Mouse (Mus musculus) stomach, embryonic 15.5 days (tissue): Measurements from ENCODE around the gene Wwox. TPM values are rescaled to one million over a fixed set of nuclear protein-coding genes. Genes with fewer than 3 reads are reported as not detected.

ENCODE experiments used
- ATAC-seq: fragments of 200-750 bp; cut with Nextera tagmentation; 2 replicates; pipeline ENCODE4 v1.8.0; 2017; ENCODE audit warnings: low read depth, moderate number of reproducible peaks, moderate TSS enrichment; ENCODE audit not compliant: insufficient read depth, low FRiP score
- H3K27ac ChIP-seq: fragments of 300-500 bp; sonication (generic); 2 replicates; pipeline ENCODE4 v1.5.1; 2015; ENCODE audit warnings: mild to moderate bottlenecking, inconsistent platforms
- H3K27me3 ChIP-seq: fragments of 300-500 bp; sonication (generic); replicated peaks from 2 replicates; pipeline ENCODE4 v1.6.1; 2015; ENCODE audit warnings: inconsistent platforms
- H3K36me3 ChIP-seq: fragments of 300-500 bp; sonication (generic); 2 replicates; pipeline ENCODE4 v1.6.1; 2015; ENCODE audit warnings: inconsistent platforms
- H3K4me1 ChIP-seq: fragments of 300-500 bp; sonication (generic); 2 replicates; pipeline ENCODE4 v1.6.1; 2015; ENCODE audit warnings: inconsistent platforms
- H3K4me2 ChIP-seq: fragments of 300-500 bp; sonication (generic); 2 replicates; pipeline ENCODE4 v1.6.1; 2015; ENCODE audit warnings: mild to moderate bottlenecking, inconsistent platforms
- H3K4me3 ChIP-seq: fragments of 300-500 bp; sonication (generic); replicated peaks from 2 replicates; pipeline ENCODE4 v1.5.1; 2015; ENCODE audit warnings: inconsistent platforms
- H3K9ac ChIP-seq: fragments of 300-500 bp; sonication (generic); 2 replicates; pipeline ENCODE4 v1.6.1; 2015; ENCODE audit warnings: inconsistent platforms
- H3K9me3 ChIP-seq: fragments of 300-500 bp; sonication (generic); 2 replicates; pipeline ENCODE4 v1.6.1; 2016; ENCODE audit warnings: inconsistent platforms
- WGBS: fragments of 180-500 bp; shearing (Covaris S2); methylation state at CpG from one replicate; pipeline ENCODE4 v1.1.7; 2015; 5-methylcytosine and 5-hydroxymethylcytosine counted together
- polyA plus RNA-seq: library from polyadenylated mRNA; unstranded; fragments of >200 nt; fragmentation: Nextera tagmentation; extraction: Ambion mirVana; gene quantifications from 2 replicates; pipeline ENCODE4 v1.2.1, GENCODE M21; 2015

Wwox gene
- polyA plus RNA-seq, 1 experiment from 2014 or later, result 12.2 TPM

DNA sequence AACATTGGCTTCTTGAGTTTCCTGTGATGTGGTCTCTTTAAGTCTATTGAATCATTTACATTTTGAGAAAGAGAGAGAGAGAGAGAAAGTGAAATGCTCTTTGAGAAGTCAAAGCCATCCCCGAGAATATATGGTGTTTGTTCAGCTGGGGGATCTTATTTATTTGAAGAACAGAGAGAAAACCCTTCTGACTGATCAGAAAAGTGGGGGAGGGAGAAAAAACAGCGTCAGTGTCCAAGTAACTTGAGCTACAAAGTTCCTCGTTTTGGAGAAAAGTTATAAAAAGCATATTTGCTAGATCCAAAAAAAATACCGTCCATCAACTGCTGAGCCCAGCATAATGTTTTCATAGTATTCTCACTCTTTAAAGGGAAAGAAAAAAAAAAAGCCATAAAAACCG lies 283.2 kb downstream of the Wwox start:
- H3K9ac ChIP-seq, result no peak overlapping the region
- no peaks in the 10 kb centered on the region for H3K9me3 ChIP-seq
- H3K4me3 ChIP-seq, result no peak overlapping the region
- ATAC-seq, result no peak
- no peaks in the 10 kb centered on the region for H3K4me1 ChIP-seq
- H3K27ac ChIP-seq, result no peak overlapping the region
- no peaks in the 10 kb centered on the region for H3K27me3 ChIP-seq
- no peak overlapping the region for H3K4me2 ChIP-seq
- WGBS, result 38% methylated on average over 5 of the region's 5 CpGs
- no peaks in the 10 kb centered on the region for H3K36me3 ChIP-seq

DNA sequence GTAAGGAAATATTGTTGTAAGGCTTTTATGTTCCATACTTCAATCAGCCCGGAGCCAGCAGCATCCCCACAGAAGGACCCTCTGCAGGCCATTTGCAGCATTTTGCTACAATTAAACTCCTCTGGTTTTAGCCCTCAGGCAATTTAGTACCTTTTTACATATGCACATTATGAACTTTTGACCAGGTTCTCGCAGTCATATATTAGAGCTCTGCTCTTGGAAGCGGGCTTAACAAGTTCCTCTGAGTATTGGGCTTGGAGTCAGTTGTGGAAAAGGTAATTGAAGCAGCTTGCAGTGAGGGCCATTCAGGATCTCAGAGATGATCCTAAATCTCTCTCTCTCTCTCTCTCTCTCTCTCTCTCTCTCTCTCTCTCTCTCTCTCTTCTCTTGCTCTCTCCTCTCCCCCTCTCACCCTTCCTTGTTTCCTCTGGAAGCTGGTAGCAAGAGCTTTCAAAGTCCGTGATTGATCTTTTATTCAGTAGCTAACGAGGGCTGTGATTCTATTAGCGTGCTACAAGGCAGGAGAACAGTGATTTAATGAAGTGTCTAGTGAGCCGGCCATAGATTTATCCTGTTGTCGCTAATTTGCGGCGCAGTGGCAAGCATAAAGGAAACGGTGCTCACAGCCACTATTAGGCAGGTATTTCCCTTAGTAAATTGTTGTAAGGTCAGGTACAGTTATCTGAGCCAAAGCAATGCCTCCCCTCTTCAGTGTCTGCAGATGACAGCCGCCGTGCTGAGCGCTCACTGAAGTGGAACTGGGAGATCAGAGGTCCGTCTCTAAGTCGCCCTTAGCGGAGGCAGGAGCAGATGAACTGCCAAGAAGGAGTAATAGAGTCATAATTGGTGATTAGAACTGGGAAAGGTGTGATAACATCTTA lies 292.0 kb downstream of the Wwox start:
- Histone ChIP-seq H3K4me1 (no peaks in the 10 kb centered on the region), H3K4me3 (no peak overlapping the region), H3K9me3 (no peaks in the 10 kb centered on the region), H3K36me3 (no peaks in the 10 kb centered on the region), H3K9ac (no peak overlapping the region), H3K27ac (no peak overlapping the region), H3K27me3 (no peaks in the 10 kb centered on the region), H3K4me2 (no peak overlapping the region)
- WGBS, result 53% methylated on average over 17 of the region's 17 CpGs
- no peak for ATAC-seq

DNA sequence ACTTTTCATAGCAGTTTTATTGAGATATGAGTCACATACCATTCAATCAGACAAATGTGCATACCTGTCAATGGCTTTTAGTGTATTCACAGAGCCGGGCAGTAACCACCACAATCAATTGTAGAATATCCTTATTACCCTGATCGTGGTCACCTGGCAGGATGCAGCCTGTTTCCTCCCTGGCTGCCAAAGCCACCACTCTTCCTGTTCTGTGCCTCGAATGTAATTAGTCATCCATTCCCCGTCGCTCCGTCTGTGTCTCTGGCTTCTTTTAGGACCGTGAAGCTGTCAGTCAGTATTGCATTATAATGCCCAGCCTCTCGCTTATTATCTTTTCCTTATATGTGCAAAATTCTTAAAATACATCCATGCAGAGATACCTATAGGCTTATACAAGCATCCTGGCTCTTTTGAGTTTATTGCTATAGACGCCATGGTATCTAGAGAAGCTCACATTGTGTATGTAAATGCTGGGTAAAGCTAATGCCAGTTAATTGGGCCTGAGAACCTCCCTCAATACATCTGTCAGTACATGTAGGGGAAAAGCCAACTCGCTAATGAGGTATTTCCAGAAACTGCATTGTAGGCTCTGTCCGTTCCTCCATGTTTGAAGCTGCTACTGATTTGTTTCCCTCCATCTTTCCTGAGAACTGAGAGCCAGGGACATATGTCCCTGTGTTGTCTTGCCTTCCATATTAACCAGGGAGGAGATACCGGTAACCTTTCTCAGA lies 303.9 kb downstream of the Wwox start:
- Histone ChIP-seq H3K27ac (no peak overlapping the region), H3K4me3 (no peak overlapping the region), H3K27me3 (no peaks in the 10 kb centered on the region), H3K36me3 (peaks cover 1% of the 10 kb centered on the region; the same call in 1 of the 2 replicates), H3K9me3 (no peaks in the 10 kb centered on the region), H3K4me2 (no peak overlapping the region), H3K4me1 (no peaks in the 10 kb centered on the region), H3K9ac (no peak overlapping the region)
- no peak for ATAC-seq
- WGBS, result 67% methylated on average over 12 of the region's 12 CpGs

DNA sequence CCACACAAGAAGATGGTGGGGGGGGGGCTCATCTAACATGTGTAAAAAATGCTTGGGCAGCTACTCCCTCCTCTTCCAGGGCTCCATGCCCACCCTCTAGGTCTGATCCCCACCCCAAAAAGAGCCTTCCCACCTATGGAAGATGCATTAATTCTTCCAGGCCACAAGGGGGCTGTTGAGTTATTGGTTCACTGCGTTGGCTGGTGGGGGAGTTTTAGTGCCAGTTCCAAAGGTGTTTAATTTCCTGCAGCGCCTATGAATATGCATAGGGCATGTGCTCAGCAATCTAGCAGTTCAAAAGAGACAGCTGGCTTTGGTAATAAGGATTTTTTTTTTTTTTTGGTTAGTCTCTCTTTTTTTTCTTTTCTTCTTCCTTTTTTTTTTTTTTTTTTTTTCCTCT lies 306.9 kb downstream of the Wwox start:
- Histone ChIP-seq H3K9ac (no peak overlapping the region), H3K4me3 (no peak overlapping the region), H3K9me3 (no peaks in the 10 kb centered on the region), H3K27ac (no peak overlapping the region), H3K27me3 (no peaks in the 10 kb centered on the region), H3K4me1 (peaks cover 3% of the 10 kb centered on the region; the same call in 1 of the 2 replicates), H3K36me3 (no peaks in the 10 kb centered on the region), H3K4me2 (no peak overlapping the region)
- WGBS, result 70% methylated on average over 2 of the region's 2 CpGs
- ATAC-seq, result no peak

DNA sequence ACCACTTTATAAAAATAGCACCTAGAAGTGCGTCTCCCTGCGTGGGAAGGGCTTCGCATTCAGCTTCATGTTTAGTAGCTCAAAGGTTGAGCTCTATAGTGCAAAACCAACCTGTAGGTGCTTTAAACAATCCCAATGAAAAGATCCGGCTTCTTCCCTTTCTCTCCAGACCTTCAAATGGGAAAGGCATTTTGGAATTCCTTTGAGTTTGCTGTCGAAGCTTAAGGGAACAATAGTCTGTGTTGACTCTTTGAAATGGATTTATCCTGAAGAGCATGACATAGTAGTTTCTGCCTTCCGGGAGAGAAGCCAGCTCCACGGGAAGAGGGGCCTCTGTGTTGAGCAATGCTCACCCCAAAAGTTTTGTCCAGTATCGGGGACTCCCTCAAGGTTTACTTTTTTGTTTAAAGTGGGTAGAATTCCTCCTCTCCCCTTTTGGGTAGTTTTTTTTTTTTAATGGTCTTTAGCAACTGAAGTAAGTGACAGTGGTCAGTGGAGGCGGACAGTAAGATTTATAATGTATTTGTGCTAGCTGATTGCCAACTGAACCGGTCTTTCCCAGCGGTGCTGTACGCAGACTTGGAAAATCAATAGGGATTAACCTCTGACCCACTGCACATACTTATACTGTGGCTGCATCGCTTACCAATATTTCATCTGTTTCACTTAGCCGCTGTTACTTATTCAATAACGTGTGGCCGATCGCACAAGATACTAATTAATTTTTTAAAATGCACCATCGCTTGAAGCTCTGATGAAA lies 312.1 kb downstream of the Wwox start:
- no peak for ATAC-seq
- H3K4me2 ChIP-seq, result no peak overlapping the region
- no peaks in the 10 kb centered on the region for H3K27me3 ChIP-seq
- H3K9ac ChIP-seq, result no peak overlapping the region
- 42% methylated on average over 18 of the region's 18 CpGs for WGBS
- no peak overlapping the region for H3K4me3 ChIP-seq
- peaks cover 3% of the 10 kb centered on the region; the same call in 1 of the 2 replicates for H3K4me1 ChIP-seq
- H3K36me3 ChIP-seq, result no peaks in the 10 kb centered on the region
- H3K27ac ChIP-seq, result no peak overlapping the region
- no peaks in the 10 kb centered on the region for H3K9me3 ChIP-seq

DNA sequence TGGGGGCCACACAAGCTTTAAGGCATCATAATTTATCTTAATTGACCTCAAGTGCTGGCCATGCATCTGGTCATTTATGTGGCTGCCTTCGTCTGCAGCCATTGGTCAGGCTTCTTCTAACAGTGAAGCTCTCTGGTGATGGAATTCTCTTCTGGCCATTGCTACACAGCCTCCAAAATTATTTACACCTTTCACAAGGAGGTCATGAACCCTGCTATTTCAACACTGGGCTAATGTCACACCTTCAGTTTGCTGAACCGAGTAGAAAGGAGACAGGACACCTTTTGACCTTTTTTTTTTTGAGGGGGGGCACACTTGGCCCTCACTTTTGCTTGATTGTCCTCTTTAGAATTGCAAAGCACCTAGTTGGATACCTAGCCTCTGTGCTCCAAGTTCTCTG lies 320.2 kb downstream of the Wwox start:
- H3K27ac ChIP-seq, result no peak overlapping the region
- H3K4me3 ChIP-seq, result no peak overlapping the region
- 49% methylated on average over 2 of the region's 2 CpGs for WGBS
- no peak for ATAC-seq
- H3K9me3 ChIP-seq, result no peaks in the 10 kb centered on the region
- H3K4me1 ChIP-seq, result no peaks in the 10 kb centered on the region
- no peak overlapping the region for H3K4me2 ChIP-seq
- no peak overlapping the region for H3K9ac ChIP-seq
- H3K27me3 ChIP-seq, result no peaks in the 10 kb centered on the region
- H3K36me3 ChIP-seq, result no peaks in the 10 kb centered on the region

DNA sequence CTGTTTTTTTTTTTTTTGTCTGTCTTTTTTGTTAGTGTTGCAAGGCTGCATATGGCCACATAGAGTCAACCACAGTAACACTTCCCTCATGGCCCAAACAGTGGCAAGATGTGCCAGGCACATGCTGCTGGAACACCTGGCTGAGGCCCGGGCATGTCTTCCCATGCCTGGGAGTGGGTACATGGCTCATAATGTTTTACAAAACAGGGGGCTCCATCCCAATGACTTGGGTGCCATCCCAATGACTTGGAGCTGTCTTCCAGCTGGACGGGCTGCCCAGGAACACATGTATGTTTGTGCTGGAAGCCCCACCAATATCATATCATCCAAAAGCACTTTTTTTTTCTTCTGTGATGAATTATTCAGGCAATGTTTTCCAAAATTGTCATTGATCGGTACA lies 329.1 kb downstream of the Wwox start:
- H3K36me3 ChIP-seq, result no peaks in the 10 kb centered on the region
- no peak overlapping the region for H3K27ac ChIP-seq
- no peaks in the 10 kb centered on the region for H3K27me3 ChIP-seq
- WGBS, result 89% methylated on average over 3 of the region's 3 CpGs
- H3K4me3 ChIP-seq, result no peak overlapping the region
- ATAC-seq, result no peak
- no peak overlapping the region for H3K9ac ChIP-seq
- peaks cover 10% of the 10 kb centered on the region; the same call in 1 of the 2 replicates for H3K4me1 ChIP-seq
- no peaks in the 10 kb centered on the region for H3K9me3 ChIP-seq
- no peak overlapping the region for H3K4me2 ChIP-seq

DNA sequence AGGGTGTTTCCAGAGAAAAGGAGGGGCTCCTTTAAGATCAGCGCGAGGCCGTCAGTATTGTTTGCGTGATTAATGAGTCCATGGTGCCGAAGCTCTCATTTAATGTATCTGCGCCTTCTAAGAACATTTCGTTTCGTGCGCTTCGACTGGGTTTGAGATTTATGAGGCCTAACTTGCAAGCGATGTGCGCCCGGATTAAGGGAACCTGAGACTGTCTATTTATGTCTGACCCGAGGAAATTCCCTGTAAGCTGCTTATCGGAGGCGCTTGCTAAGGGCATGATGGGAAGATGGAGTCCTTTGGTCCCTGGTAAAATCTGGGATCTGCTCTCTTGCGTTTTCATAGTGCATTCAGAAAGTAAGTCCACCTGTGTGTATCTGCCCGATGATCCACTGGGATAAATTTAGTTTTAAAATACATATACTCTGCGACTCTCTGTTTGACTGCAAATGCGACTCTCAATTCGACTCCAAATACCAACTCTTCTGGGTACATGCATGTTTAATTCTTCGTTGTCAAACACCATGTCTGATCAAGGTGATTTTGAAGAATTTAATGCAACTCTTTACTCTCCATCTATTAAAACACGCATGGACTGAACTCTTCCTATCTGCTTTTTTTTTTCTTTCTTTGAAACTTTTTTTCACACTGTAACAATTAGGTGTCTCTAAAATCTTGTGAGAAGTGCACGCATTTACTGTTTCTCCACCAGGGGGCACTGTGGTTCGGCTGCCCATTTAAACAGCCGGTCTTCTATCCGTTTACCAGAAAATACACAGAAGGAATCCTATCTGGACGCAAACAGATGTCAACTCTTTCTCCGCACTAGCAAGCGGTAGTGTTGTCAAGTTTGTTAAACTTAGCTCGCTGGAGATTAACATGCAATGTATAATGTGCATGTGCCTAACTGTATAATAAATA lies 331.7 kb downstream of the Wwox start:
- H3K27me3 ChIP-seq, result no peaks in the 10 kb centered on the region
- no peaks in the 10 kb centered on the region for H3K9me3 ChIP-seq
- H3K36me3 ChIP-seq, result no peaks in the 10 kb centered on the region
- no peak for ATAC-seq
- no peak overlapping the region for H3K9ac ChIP-seq
- no peak overlapping the region for H3K4me3 ChIP-seq
- 35% methylated on average over 31 of the region's 31 CpGs for WGBS
- no peak overlapping the region for H3K27ac ChIP-seq
- no peak overlapping the region for H3K4me2 ChIP-seq
- peaks cover 23% of the 10 kb centered on the region for H3K4me1 ChIP-seq

DNA sequence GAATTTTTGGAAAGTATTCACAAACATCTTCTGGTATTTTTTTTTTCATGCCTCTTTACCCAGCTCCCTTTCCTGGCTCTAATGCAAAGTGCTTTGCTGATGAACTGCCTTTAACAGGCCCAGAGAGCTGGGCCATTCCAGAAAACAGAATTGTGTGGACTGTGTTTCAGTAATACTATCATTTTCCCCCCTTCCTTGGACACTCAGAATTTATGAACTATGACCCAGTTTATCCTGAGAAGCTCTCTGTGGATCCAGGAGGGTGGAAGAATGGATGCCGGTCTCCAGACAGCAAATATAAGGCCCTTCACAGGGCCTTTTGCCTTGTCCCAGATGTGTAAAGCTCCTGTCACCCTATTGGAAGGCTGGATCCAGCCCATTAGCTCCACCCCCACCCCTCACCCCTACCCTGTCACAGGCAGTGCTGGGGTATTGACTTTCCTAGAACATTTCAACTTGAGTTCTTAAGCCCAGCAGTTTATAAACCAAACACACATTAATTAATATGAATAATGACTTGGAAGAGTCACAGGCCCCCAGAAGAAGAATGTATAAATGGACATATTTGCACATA lies 332.9 kb downstream of the Wwox start:
- no peak overlapping the region for H3K4me3 ChIP-seq
- peak overlapping the region; percentile 86 for H3K27ac ChIP-seq
- ATAC-seq, result no peak
- H3K36me3 ChIP-seq, result no peaks in the 10 kb centered on the region
- no peak overlapping the region for H3K4me2 ChIP-seq
- H3K4me1 ChIP-seq, result peaks cover 23% of the 10 kb centered on the region
- WGBS, result 46% methylated on average over 1 of the region's 1 CpGs
- H3K9me3 ChIP-seq, result no peaks in the 10 kb centered on the region
- H3K27me3 ChIP-seq, result no peaks in the 10 kb centered on the region
- H3K9ac ChIP-seq, result no peak overlapping the region

DNA sequence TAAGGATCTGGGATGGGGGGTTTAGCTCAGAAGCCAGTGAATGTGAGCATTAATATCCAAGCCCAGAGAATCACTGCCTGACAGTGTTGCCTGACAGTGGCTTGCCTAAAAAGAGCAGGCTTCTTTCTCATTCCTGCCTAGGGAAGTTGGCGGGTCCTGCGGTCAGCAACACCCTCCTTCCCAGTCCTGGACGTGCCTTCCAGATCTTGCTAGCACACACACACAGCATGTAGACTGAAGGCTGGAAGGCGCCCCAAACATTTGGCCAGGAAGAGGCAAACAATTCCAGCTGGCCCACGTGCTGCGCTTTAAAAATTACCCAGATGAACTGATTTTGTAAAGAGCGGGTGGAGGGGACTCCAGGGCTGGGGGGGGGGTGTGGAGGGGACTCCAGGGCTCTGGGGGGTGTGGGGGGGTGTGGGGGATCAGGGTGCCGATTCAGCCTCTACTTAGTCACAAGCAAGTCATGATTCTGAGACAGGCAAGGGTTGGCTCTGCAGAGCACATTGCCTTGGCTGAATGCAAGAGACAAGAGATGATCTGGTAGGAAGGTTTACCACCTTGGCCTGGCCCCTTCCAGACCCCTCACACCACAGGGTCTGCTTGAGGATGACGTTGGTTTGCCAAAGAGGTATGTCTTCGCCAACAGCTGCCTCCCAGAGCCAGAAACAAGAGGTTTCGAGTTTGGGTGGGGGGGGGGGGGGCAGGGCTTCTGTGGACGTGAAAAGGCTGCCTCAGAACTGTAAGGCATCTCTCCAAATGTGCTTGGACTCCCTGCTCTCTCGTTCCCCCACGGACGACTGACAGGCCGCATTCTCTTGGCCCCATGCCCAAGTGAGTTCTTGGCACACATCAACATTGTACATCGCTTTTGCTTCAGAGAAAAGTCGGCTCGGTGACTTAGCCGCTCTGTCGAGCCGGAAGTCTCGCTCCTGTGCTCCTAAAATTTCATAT lies 334.3 kb downstream of the Wwox start:
- Histone ChIP-seq H3K4me1 (peaks cover 23% of the 10 kb centered on the region), H3K4me3 (no peak overlapping the region), H3K4me2 (peak overlapping the region; percentile 25; the same call in 1 of the 2 replicates), H3K36me3 (no peaks in the 10 kb centered on the region), H3K27ac (peak overlapping the region; percentile 86), H3K27me3 (no peaks in the 10 kb centered on the region), H3K9ac (no peak overlapping the region), H3K9me3 (no peaks in the 10 kb centered on the region)
- WGBS, result 22% methylated on average over 23 of the region's 23 CpGs
- ATAC-seq, result peak; percentile 71; the same call in 1 of the 2 replicates
